Mouse (Mus musculus): ENCODE data around the gene Lsm12. TPM values are rescaled to one million over a fixed set of nuclear protein-coding genes. Genes with fewer than 3 reads are reported as not detected.

The Lsm12 gene
- total RNA-seq, 2 experiments from 2014 or later, result 69.9 to 76.0 TPM

GRCm38 (mm10) chr11:102145471-102146001 is 39.6 kb downstream of the Lsm12 start, which contains the start of gene Nags:
Gene Nags (plus strand): TSS chr11:102145513.
- DNase-seq, result no peak
- intact Hi-C loops (cut with DNase I; ENCODE audit: low total_unique reads), result no loop called here

DNA sequence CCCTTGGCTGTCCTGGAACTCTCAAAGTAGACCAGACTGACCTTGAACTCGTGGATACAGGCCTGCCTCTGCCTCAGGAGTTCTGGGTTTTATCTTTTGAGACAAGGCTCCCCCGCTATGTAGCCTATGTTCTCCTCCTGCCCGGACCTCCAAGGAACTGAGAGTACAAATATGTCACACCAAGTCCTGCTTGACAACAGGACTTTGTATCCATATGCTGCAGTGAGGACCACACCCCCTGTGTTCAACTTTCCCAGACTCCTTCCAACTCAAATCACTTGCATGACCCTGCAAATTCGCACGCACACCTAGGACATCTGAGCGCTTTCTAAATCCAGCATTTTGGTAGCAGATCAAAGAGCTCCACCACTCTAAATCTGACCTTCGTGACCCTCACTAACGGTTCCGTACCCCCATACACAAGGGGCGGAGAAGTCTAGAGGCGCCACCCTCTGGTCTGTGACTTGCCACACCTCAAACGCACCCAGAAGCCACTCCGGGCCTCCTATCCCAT is 40.1 kb downstream of the Lsm12 start:
- intact Hi-C loops (cut with DNase I; ENCODE audit: low total_unique reads), result no loop called here
- no peak for DNase-seq

DNA sequence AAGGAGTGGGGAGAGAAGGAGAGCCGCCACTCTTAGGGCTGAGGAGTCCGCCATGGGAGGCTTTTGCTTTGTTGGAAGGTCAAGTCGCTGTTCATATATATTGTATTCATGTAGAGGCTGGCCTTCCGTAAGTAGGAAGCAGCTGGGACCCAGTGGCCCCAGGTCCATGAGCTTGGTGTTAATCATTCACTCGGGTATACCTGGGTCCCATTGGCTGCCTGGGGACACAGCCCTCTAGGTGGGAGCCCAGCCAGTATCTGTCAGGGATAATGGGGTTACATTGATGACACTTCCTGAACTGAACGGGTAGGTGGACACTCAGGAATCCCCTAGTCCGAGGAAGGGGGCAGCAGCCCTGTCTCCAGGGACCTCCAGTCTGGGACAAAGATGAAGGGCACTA is 42.7 kb downstream of the Lsm12 start:
- no peak for DNase-seq
- intact Hi-C loops (cut with DNase I; ENCODE audit: low total_unique reads), result no loop called here

DNA sequence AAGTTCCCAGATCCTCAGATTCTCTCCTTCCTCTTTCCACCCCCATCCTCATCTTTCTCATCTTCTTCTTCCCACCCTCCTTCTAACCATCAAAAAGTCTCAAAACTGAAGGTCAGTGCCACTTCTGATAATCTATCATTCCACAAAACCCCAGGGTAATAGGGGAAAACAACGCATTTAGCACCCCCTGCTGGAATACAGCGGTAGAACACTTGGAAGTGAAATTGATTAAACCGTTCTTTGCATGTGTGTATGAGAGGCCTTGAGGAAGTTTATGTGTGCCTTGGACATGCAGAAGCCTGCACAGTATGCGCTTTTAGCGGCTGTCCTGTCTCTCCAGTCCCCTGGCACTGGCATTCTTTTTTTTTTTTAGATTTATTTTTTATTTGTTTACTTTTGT is 44.6 kb downstream of the Lsm12 start:
- peak; percentile 37 for DNase-seq
- intact Hi-C loops (cut with DNase I; ENCODE audit: low total_unique reads), result no loop called here

GRCm38 (mm10) chr11:102138447-102138740 is 46.7 kb downstream of the Lsm12 start:
- intact Hi-C loops (cut with DNase I; ENCODE audit: low total_unique reads), result loop anchor here (5.0 kb wide), 2 partner anchors 36 to 76 kb away; partner anchors contain the start of gene Ppy
- DNase-seq, result peak; percentile 65

DNA sequence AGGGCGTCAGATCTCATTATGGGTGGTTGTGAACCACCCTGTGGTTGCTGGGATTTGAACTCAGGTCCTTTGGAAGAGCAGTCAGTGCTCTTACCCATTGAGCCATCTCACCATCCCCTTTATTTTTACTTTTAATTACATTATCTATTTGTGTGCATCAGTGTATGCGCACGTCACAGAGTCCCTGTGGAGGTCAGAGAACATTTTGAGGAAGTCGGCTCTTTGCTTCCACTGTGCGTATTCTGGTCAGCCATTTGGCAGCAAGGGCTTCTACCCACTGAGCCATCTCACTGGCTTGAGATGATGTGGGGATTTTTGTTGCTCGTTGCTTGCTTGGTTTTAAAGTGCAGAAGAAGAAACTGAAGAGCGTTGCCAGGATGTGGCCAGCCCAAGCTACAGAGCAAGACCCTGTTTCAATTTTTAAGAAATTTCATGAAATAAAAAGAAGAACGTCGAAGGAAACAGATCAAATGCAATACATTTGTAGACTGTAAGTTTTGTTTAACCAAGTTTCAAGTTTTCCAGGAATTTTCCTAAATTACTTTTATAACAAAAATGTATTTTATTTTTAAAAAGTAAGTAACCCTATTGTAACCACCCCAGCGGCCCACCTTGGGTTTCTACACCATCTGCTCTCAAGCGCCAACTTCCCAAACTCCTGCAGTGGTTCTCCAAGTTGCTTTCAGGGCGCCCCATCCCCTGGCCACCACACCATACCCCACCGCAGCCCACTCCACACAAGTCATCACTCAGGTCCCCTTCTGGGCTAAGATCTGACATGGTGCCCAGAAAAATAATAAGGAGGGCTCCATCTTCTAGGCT is 47.3 kb downstream of the Lsm12 start:
- DNase-seq, result no peak
- intact Hi-C loops (cut with DNase I; ENCODE audit: low total_unique reads), result loop anchor here (5.0 kb wide), 2 partner anchors 36 to 76 kb away; partner anchors contain the start of gene Ppy

GRCm38 (mm10) chr11:102134516-102134915 is 50.6 kb downstream of the Lsm12 start:
- no peak for DNase-seq
- intact Hi-C loops (cut with DNase I; ENCODE audit: low total_unique reads), result no loop called here

DNA sequence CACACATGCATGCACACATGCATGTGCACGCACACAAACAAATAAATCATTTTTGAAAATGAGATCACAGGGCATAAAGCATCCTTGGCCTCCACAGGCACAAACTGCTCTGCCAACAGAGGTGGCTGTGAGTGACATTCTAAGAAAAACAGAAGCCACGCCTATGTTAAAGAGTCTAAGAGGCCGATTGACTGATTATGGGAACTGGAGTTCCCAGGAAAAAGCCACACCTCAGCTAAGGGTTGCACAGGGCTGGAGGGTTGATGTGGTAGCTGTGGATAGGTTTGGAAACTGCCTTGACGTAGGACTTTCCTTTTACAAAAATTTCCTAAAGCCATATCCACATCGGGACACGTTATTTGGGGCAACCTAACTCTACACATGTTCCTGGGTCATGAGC is 67.7 kb downstream of the Lsm12 start:
- intact Hi-C loops (cut with DNase I; ENCODE audit: low total_unique reads), result no loop called here
- DNase-seq, result no peak

- intact Hi-C loops (cut with DNase I; ENCODE audit: low total_unique reads), result no loop called here
- DNase-seq, result no peak
Measured at GRCm38 (mm10) chr11:102116241-102116640, 68.9 kb downstream of the Lsm12 start.

Small RNA genes lying within 50 kb of the gene (microRNA-seq; reads per million reads assigned to microRNA genes)
- gene Mir8101, result 0.96 to 1.5 reads per million in 2 experiments

Other genes starting within 250 kb of the Lsm12 start
- gene Sost, start 218.3 kb downstream of the Lsm12 start, total RNA-seq (2021), result not detected
- gene Cfap97d1, start 201.0 kb downstream of the Lsm12 start, total RNA-seq (2021), result not detected
- 100 to 1,000 TPM; 140 to 151 TPM for gene Dusp3, start 198.3 kb downstream of the Lsm12 start, total RNA-seq (2021)
- 10 to 100 TPM; 40.6 to 47.1 TPM for gene Mpp3, start 156.8 kb downstream of the Lsm12 start, total RNA-seq (2021)
- gene Cd300lg, start 143.8 kb downstream of the Lsm12 start, total RNA-seq (2021), result 10 to 100 TPM; 20.2 to 28.6 TPM
- 1 to 10 TPM in 1 of 2 experiments, under 1 TPM in 1; 0.92 to 1.6 TPM for gene Mpp2, start 96.8 kb downstream of the Lsm12 start, total RNA-seq (2021)
- not detected for gene Ppy, start 84.0 kb downstream of the Lsm12 start, total RNA-seq (2021)
- gene Pyy, start 77.5 kb downstream of the Lsm12 start, total RNA-seq (2021), result not detected
- not detected for gene Nags, start 39.8 kb downstream of the Lsm12 start, total RNA-seq (2021)
- gene Tmem101, start 28.9 kb downstream of the Lsm12 start, total RNA-seq (2021), result 10 to 100 TPM; 15.1 to 16.5 TPM
- gene G6pc3, start 4.3 kb upstream of the Lsm12 start, total RNA-seq (2021), result 10 to 100 TPM; 36.1 to 36.2 TPM
- 10 to 100 TPM; 59.5 to 65.6 TPM for gene Hdac5, start 44.9 kb upstream of the Lsm12 start, total RNA-seq (2021)
- under 1 TPM; 0.11 to 0.47 TPM for gene BC030867, start 63.6 kb upstream of the Lsm12 start, total RNA-seq (2021)
- gene Asb16, start 83.4 kb upstream of the Lsm12 start, total RNA-seq (2021), result 10 to 100 TPM; 58.9 to 61.2 TPM
- 10 to 100 TPM; 14.8 to 14.9 TPM for gene Tmub2, start 99.6 kb upstream of the Lsm12 start, total RNA-seq (2021)
- gene Atxn7l3, start 111.3 kb upstream of the Lsm12 start, total RNA-seq (2021), result 10 to 100 TPM; 15.9 to 17.5 TPM
- 10 to 100 TPM; 38.2 to 45.5 TPM for gene Ubtf, start 134.4 kb upstream of the Lsm12 start, total RNA-seq (2021)
- gene Slc4a1, start 180.9 kb upstream of the Lsm12 start, total RNA-seq (2021), result 1 to 10 TPM in 1 of 2 experiments, under 1 TPM in 1; 0.59 to 1.5 TPM
- gene Rundc3a, start 208.1 kb upstream of the Lsm12 start, total RNA-seq (2021), result under 1 TPM; 0.66 to 0.90 TPM
- 10 to 100 TPM; 46.6 to 48.9 TPM for gene Slc25a39, start 222.7 kb upstream of the Lsm12 start, total RNA-seq (2021)
- 10 to 100 TPM; 57.2 to 63.7 TPM for gene Grn, start 245.0 kb upstream of the Lsm12 start, total RNA-seq (2021)

Measured in gastrocnemius, postnatal 14 days (tissue).